Mouse (Mus musculus): ENCODE results near the gene Rsph1. TPM values are rescaled to one million over a fixed set of nuclear protein-coding genes. Genes with fewer than 3 reads are reported as not detected.

The Rsph1 gene
- polyA plus RNA-seq (2015; fragmentation: Nextera tagmentation; extraction: Ambion mirVana), result 1.6 and 2.1 TPM in 2 replicates

DNA sequence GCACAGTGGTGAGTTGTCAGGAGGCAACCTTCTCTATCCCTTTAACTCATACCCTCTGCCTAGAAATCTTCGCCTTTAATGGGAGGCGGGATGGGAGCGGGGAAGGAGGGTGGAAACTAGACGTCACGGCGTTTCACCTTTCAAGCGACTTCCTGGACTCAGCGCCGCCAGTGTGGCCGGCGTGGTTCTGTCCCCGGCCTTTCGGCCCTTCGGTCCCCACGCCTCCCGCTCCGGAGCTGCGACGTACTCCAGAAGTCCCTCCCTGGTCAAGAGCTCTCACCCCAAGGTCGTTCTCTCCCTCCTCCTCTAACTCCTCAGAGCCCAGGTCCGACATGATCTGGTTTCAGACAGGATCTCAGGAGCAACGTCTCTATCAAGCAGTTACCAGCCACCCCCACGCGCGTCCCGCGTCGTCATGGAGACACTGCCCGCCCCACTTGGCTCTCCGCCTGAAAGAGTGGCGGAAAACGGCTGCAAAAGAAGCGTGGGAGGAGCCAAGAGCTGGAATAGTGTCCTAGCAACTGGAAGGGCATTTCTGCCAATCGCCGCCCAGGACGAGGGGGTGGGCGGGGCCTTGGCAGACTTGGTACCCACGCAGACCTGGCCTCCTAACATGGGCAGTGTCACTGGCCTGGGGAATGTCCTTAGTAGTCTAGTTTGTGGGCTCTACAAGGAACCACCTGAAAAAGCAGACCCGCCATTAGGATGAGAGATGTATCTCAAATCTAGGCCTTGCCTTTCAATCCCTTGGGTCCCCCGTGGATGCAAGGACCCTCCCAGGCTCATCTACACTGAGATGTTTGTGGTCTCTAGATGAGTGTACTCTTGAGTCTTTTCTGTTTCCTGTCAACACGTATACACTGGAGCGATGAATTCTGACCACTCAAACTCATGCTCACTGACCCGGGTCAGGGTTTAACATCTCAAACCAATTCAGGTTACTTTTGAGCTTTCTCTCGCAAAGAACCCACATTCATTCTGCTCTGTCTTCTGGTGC, at the start of gene Rsph1:
TSS of gene Rsph1 (minus strand) at position 462 of the 997 bp plus-strand sequence.
- peak within 1 kb of the TSS; percentile 52 for H3K4me3 ChIP-seq (replicated peaks)
- H3K27ac ChIP-seq, result peak within 1 kb of the TSS; percentile 40; the same call in 1 of the 2 replicates
- no peaks in the 10 kb centered on the region for H3K9me3 ChIP-seq
- no peaks in the 10 kb centered on the region for H3K27me3 ChIP-seq (replicated peaks)
- WGBS, result 10% methylated on average over 44 of the region's 44 CpGs
- H3K4me2 ChIP-seq, result peak within 1 kb of the TSS; percentile 91
- peak; percentile 71; the same call in 1 of the 2 replicates for ATAC-seq (ENCODE audit: insufficient read depth, low FRiP score, low read depth)
- no peak within 1 kb of the TSS for H3K9ac ChIP-seq
- H3K4me1 ChIP-seq, result no peaks in the 10 kb centered on the region; the same call in 1 of the 2 replicates
- no peaks in the 10 kb centered on the region for H3K36me3 ChIP-seq

DNA sequence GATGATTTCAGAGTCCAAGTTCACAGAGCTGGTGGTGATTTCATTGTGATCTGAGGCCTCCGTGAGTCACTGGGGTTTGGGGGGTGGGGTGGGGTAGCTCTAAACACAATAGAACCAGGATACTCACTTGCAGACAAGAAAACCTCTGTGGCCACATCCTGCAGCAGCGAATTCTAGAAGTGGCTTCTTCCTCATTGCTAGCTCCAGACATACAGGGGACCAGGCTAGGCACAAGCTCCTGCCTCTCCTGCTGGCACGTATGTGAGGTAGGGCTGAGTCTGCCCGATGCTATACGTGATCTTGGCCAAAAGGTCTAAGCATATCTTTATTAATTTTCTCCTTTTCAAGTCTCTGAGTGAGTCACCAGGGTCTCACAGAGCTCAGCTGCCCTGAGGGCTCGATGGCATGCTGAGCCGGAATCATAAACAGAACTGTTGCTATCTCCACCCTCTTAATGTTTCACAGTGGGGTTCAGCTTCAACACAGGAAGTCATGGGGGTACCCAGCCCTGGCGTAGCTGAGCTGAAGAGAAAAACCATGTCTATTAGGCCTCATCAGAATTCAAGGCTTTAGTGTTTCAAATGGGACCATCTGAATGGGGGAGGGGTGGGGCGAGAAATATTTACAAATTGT, 49.2 kb upstream of the Rsph1 start:
- Histone ChIP-seq H3K9me3 (no peaks in the 10 kb centered on the region), H3K9ac (no peak overlapping the region), H3K27me3 (replicated peaks) (no peaks in the 10 kb centered on the region), H3K27ac (peak overlapping the region; percentile 26; the same call in 1 of the 2 replicates), H3K4me3 (replicated peaks) (no peak overlapping the region), H3K4me2 (no peak overlapping the region), H3K36me3 (no peaks in the 10 kb centered on the region; the same call in 1 of the 2 replicates), H3K4me1 (peaks cover 24% of the 10 kb centered on the region)
- WGBS, result 59% methylated on average over 9 of the region's 9 CpGs
- no peak for ATAC-seq (ENCODE audit: insufficient read depth, low FRiP score, low read depth)

DNA sequence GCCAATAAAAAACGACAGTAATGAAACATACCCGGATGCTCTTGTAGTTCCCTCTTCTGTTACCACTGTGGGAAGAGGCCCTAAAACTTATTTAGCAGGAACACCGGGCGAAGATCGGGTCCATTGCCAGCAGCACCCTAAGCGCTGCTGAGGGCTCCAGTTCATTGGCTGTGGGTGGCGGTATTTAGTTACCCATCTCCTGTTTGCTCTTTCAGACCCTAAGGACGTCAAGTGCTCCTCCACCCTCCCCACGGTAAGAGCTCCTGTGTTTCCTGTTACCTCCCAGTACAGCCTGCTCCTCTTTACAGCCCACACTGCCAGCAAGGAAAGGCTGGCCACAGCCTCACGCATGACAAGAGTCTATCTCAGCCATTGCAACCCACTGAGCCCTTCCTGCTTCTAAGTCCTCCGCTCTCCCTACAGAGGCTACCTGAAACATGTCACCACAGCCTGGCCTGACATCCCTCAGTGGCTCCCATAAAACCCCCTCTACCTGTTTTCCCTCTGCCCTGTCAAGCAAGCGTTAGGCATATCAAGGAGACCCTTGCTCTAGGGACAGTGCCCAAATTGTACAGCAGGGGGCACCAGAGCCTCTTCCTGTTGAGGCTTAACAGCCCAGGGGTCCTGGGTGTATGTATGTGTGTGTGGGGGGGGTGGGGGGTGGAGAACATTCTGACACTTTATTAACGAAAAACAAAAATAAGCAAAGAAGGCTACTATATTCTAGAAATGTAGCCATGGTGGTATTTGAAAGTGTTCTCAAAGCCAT, 48.5 kb upstream of the Rsph1 start:
- WGBS, result 63% methylated on average over 13 of the region's 13 CpGs
- no peak for ATAC-seq (ENCODE audit: insufficient read depth, low FRiP score, low read depth)
- no peak overlapping the region for H3K9ac ChIP-seq
- no peak overlapping the region for H3K4me3 ChIP-seq (replicated peaks)
- no peak overlapping the region for H3K4me2 ChIP-seq
- H3K27ac ChIP-seq, result peak overlapping the region; percentile 55; the same call in 1 of the 2 replicates
- no peaks in the 10 kb centered on the region for H3K9me3 ChIP-seq
- no peaks in the 10 kb centered on the region for H3K36me3 ChIP-seq
- peaks cover 26% of the 10 kb centered on the region for H3K4me1 ChIP-seq
- no peaks in the 10 kb centered on the region for H3K27me3 ChIP-seq (replicated peaks)

DNA sequence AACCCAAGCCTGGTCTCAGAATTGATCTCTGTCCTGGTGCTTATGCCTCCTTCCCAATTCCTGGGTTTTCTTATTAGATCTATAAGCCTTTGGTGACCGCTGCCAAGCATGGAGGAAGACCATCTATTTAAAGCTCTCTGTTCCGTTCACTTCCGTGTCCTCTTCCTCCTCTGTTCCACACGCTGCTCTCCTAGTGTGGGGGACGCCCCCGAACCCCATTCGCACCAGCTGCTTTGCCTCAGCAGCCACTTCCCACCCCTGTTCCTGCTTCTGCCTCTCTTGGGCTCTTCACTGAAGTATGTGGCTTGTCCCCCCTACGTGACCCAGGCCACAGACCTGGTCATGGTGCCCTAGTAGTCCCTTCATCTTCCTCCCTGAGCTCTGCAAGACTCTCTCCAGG, 47.0 kb upstream of the Rsph1 start:
- H3K4me3 ChIP-seq (replicated peaks), result no peak overlapping the region
- H3K4me1 ChIP-seq, result peaks cover 28% of the 10 kb centered on the region
- H3K27me3 ChIP-seq (replicated peaks), result no peaks in the 10 kb centered on the region
- no peaks in the 10 kb centered on the region for H3K9me3 ChIP-seq
- ATAC-seq (ENCODE audit: insufficient read depth, low FRiP score, low read depth), result no peak
- no peaks in the 10 kb centered on the region for H3K36me3 ChIP-seq
- no peak overlapping the region for H3K9ac ChIP-seq
- 85% methylated on average over 8 of the region's 8 CpGs for WGBS
- H3K4me2 ChIP-seq, result no peak overlapping the region
- H3K27ac ChIP-seq, result peak overlapping the region; percentile 26; the same call in 1 of the 2 replicates

DNA sequence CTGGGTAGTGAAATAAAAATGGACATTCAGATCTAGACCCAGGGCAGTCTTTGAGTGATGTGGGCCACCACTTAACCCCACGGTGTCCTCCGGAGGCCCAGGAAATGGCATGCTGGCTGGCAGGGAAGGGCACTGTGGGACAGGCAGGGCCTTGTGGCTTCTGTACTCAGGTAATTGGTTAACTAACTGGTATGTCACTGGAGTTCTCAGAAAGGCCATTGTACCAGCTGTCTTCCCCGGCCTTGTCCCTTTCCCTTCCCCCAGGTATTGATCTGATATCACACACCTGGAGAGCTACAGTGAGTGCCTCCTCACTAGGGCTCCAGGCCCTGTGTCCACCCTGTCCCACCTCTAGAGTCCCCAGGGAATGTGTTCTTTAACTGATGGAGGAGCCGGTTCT, 46.2 kb upstream of the Rsph1 start:
- Histone ChIP-seq H3K4me3 (replicated peaks) (no peak overlapping the region), H3K27ac (peak overlapping the region; percentile 57), H3K4me2 (no peak overlapping the region), H3K9me3 (no peaks in the 10 kb centered on the region), H3K4me1 (peaks cover 32% of the 10 kb centered on the region), H3K36me3 (no peaks in the 10 kb centered on the region), H3K9ac (no peak overlapping the region), H3K27me3 (replicated peaks) (no peaks in the 10 kb centered on the region)
- peak; percentile 51; the same call in 1 of the 2 replicates for ATAC-seq (ENCODE audit: insufficient read depth, low FRiP score, low read depth)
- whole genome bisulfite sequencing, result 72% methylated on average over 4 of the region's 4 CpGs

DNA sequence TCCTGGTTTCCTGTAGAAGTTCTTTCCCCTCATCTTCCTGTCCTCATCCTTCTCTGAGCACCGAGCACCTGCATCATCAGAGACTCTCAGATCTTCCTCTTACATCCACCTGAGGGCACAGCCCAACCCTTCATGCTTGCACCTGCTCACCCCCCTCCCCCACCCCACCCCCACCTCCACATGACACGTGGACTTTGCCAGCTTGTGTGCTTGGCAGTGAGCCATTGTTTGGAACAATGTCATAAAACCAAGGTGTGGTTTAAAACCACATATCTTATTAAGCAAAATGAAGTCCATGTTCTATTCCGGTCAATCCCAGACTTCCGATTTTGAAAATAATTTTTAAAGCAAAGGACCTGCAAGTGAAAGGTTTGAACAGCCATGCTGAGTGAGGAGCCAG, 45.3 kb upstream of the Rsph1 start:
- no peaks in the 10 kb centered on the region for H3K27me3 ChIP-seq (replicated peaks)
- H3K4me1 ChIP-seq, result peaks cover 35% of the 10 kb centered on the region
- ATAC-seq (ENCODE audit: insufficient read depth, low FRiP score, low read depth), result no peak
- H3K9me3 ChIP-seq, result no peaks in the 10 kb centered on the region
- peak overlapping the region; percentile 31; the same call in 1 of the 2 replicates for H3K27ac ChIP-seq
- H3K4me2 ChIP-seq, result no peak overlapping the region
- H3K4me3 ChIP-seq (replicated peaks), result no peak overlapping the region
- WGBS, result 69% methylated on average over 4 of the region's 4 CpGs
- no peaks in the 10 kb centered on the region for H3K36me3 ChIP-seq
- no peak overlapping the region for H3K9ac ChIP-seq

DNA sequence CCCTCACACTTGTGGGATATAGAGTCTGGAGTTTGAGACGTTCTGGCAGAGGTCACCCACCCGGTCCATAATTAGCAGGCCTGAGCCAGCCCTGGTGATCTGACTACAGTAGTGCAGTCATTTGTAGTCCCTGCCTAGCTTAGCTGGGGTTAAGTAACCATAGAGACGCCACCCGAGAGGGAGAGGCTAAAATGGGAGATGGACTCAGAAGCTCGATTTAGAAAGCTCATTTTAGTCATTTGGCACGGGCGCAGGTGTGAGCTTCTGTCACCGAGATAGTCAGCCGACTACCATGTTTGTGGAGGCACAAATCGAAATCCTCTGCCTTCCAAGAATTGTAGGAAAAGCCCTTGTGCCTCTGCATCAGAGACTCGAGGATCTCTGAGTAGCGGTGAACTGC, 44.2 kb upstream of the Rsph1 start:
- Histone ChIP-seq H3K9me3 (no peaks in the 10 kb centered on the region), H3K4me3 (replicated peaks) (no peak overlapping the region), H3K27me3 (replicated peaks) (no peaks in the 10 kb centered on the region), H3K4me2 (no peak overlapping the region), H3K27ac (no peak overlapping the region), H3K36me3 (no peaks in the 10 kb centered on the region), H3K9ac (no peak overlapping the region), H3K4me1 (peaks cover 36% of the 10 kb centered on the region)
- WGBS, result 77% methylated on average over 12 of the region's 12 CpGs
- ATAC-seq (ENCODE audit: insufficient read depth, low FRiP score, low read depth), result no peak

DNA sequence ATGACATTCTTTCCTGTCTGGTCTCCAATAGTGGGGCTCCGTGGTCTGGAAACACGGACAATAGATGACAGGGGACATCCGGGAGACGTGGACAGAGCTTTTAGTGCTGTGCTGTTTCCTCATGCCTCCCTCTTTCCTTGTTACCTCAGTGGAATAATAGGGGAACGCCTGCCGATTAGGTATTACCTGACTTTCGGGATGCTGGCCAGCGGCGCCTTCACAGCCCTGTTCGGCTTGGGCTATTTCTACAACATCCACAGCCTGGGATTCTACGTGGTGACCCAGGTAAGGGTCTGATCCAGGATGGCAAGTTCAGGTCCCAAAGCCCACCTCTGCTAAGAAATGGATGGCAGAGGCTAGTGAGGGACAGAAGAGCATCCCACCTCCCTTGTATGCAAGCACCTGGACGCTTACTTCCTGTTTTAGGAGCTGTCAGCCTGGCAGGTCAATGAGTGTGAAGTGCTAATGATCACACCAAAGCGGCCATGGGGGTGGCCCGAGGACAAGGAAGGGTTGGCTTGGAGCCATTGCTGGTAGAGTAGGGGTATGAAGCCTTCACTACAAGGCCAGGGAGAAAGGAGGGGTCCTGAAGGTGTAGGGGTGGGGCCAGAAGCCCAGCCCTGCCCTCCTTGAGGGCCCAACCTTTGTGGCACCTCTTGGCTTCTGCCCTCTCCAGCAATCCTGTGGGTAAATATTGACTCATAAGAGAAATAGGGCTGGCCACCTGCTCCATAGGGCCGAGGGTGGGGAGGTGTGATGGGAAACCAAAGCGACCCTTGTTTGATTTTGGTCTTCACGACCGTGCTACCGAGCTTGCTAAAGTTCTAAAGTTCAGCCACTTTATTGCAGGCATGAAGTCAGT, 42.0 kb upstream of the Rsph1 start:
- H3K4me3 ChIP-seq (replicated peaks), result no peak overlapping the region
- H3K36me3 ChIP-seq, result no peaks in the 10 kb centered on the region
- peaks cover 36% of the 10 kb centered on the region for H3K4me1 ChIP-seq
- no peaks in the 10 kb centered on the region for H3K27me3 ChIP-seq (replicated peaks)
- WGBS, result 84% methylated on average over 19 of the region's 19 CpGs
- no peaks in the 10 kb centered on the region for H3K9me3 ChIP-seq
- peak overlapping the region; percentile 46 for H3K27ac ChIP-seq
- no peak overlapping the region for H3K9ac ChIP-seq
- H3K4me2 ChIP-seq, result no peak overlapping the region
- peak; percentile 41; the same call in 1 of the 2 replicates for ATAC-seq (ENCODE audit: insufficient read depth, low FRiP score, low read depth)

DNA sequence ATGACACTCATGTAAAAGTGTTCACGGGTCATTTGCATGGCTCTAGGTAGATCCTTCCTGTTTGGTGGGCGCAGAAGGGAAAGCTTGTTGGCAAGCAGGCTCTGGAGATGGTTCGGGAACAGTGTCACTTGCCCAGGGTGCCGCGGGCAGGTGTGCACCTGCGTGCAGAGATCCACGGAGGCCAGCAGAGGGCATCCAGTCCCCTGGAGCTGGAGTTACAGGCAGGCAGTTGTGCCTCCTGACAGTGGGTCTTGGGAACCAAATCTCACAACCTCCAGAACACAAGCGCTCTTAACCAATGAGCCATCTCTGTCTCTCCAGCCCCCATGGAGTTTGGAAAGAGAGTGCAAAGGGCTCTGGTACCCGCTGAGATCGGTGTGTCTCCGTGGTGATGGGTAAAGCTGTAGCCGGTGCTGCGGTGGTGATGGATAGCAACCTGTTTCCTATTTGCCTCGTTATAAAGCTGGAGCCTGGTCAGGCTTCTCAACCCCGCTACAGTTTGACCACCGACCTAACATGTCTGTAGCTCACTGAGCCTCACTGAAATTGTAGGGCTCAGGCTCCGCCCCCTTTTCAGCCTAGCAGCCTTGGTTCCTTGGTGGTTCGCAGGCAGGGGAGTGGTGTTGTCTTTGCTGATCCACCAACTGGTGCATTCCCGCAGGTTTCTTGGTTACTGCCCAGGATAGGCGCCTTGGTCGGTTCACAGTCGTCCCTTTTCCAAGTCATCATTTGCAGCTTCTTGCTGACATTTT, 40.5 kb upstream of the Rsph1 start:
- ATAC-seq (ENCODE audit: insufficient read depth, low FRiP score, low read depth), result no peak
- no peaks in the 10 kb centered on the region for H3K9me3 ChIP-seq
- no peak overlapping the region for H3K4me2 ChIP-seq
- H3K4me1 ChIP-seq, result peaks cover 25% of the 10 kb centered on the region
- H3K4me3 ChIP-seq (replicated peaks), result no peak overlapping the region
- H3K36me3 ChIP-seq, result no peaks in the 10 kb centered on the region
- H3K9ac ChIP-seq, result no peak overlapping the region
- 50% methylated on average over 22 of the region's 22 CpGs for WGBS
- H3K27me3 ChIP-seq (replicated peaks), result no peaks in the 10 kb centered on the region
- H3K27ac ChIP-seq, result no peak overlapping the region

DNA sequence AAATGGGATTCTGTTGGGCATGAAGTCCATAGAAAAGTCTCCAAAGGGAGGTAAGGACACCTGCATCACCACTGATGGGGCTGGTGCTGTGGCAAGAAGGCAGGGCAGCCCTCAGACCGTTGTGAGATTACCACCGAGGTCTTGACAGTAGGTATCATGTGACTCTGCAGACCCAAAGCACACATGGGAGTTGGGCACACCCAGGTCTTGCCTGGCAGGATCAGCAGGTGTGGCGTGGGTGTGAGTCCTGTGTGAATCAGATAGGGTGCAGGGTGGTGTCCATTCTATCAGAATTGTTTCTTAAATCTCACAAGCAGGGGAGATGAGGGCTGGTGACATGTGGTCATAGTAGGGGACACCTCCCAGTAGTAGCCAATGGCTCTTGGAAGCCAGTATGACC, 39.8 kb upstream of the Rsph1 start:
- ATAC-seq (ENCODE audit: insufficient read depth, low FRiP score, low read depth), result 0 out of 2 replicates have a peak, but pooled peaks have one; percentile 20
- no peak overlapping the region for H3K4me3 ChIP-seq (replicated peaks)
- 60% methylated on average over 3 of the region's 3 CpGs for WGBS
- no peaks in the 10 kb centered on the region for H3K27me3 ChIP-seq (replicated peaks)
- H3K9ac ChIP-seq, result no peak overlapping the region
- no peaks in the 10 kb centered on the region for H3K36me3 ChIP-seq
- peak overlapping the region; percentile 16; the same call in 1 of the 2 replicates for H3K27ac ChIP-seq
- no peaks in the 10 kb centered on the region for H3K9me3 ChIP-seq
- peaks cover 21% of the 10 kb centered on the region for H3K4me1 ChIP-seq
- no peak overlapping the region for H3K4me2 ChIP-seq

Measured in stomach, embryonic 15.5 days (tissue).